Mouse (Mus musculus): ENCODE results near the gene Olfr480.

The Olfr480 gene

GRCm38 (mm10) chr7:108067246-108067645 lies at the start of gene Olfr480:
Gene Olfr480 (minus strand): TSS chr7:108067346.
- no peak for DNase-seq (ENCODE audit: low spot score in 2 of 2)

- no peak for DNase-seq (ENCODE audit: low spot score in 2 of 2)
These were observed 33.4 kb upstream of the Olfr480 start, which contains the start of gene Olfr483 for GRCm38 (mm10) chr7:108100549-108100948. Gene Olfr483 (plus strand): TSS chr7:108100849.

- no peak for DNase-seq (ENCODE audit: low spot score in 2 of 2)
These were observed 30.3 kb upstream of the Olfr480 start, which contains the start of gene Olfr482 for GRCm38 (mm10) chr7:108097486-108097885. Gene Olfr482 (minus strand): TSS chr7:108097586.

- no peak for DNase-seq (ENCODE audit: low spot score in 2 of 2)
These were observed 12.4 kb upstream of the Olfr480 start, which contains the start of gene Olfr481 for GRCm38 (mm10) chr7:108079555-108079954. Gene Olfr481 (plus strand): TSS chr7:108079855.

GRCm38 (mm10) chr7:108050393-108050792 lies 16.8 kb downstream of the Olfr480 start, which contains the start of gene Olfr479:
Gene Olfr479 (plus strand): TSS chr7:108050693.
- no peak for DNase-seq (ENCODE audit: low spot score in 2 of 2)

- DNase-seq (ENCODE audit: low spot score in 2 of 2), result no peak
These were observed 33.3 kb downstream of the Olfr480 start, which contains the start of gene Olfr478 for GRCm38 (mm10) chr7:108033889-108034288. Gene Olfr478 (minus strand): TSS chr7:108033989.
